Mouse (Mus musculus): ENCODE data around the gene Haghl.

DNA sequence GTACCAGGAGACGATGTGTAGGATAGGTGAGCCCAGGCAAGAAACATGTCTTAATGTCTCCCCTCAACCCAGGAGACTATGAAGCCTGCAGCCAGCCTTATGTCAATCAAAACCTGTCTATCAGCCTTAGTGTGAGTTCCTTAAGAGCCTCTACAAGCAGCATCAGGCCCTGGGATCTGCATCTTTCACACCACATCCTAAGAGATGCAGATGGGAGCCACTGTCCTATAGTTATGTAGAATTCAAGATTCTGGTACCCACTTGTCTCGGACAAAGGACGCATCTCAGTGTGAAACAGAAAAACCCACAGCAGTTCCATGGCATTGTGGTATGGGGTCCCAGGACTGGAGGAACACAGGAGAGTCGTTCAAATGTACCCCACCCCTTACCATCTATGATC is 30.4 kb downstream of the Haghl start:
- no peak for TF ChIP-seq CTCF (IDR thresholded peaks at IDR 0.05; ENCODE audit: borderline replicate concordance, insufficient read depth, low read length)
- no peak for TF ChIP-seq POLR2A (IDR thresholded peaks at IDR 0.05; ENCODE audit: low read depth, low read length)

Data from embryonic fibroblast, embryonic 13.5 days (primary cell).